Mouse (Mus musculus) small intestine, adult 2 months (tissue): ENCODE measurements at regions not wholly inside any gene's neighbourhood (a gene's known extent, or its start where the extent isn't known, plus 50 kb on each side); places are given as distances from the start of the nearest gene placed in this dataset.

Experiments used
- CTCF ChIP-seq: fragments of 200-500 bp; IDR thresholded peaks from 2 replicates; pipeline ENCODE4 v1.5.1; 2012; ENCODE audit warnings: low read depth, mild to moderate bottlenecking, control low read depth, inconsistent platforms, low read length, moderate library complexity, mixed read lengths; ENCODE audit not compliant: insufficient replicate concordance, insufficient read length; ENCODE audit errors: extremely low read depth
- POLR2A ChIP-seq: fragments of 200-500 bp; IDR thresholded peaks from 2 replicates; pipeline ENCODE4 v1.6.1; 2012; ENCODE audit warnings: low read depth, mild to moderate bottlenecking, control low read depth, inconsistent platforms, low read length, moderate library complexity

GRCm38 (mm10) chr5:118392932-118393487 is 148.0 kb downstream of the 2410131K14Rik start:
- TF ChIP-seq CTCF = no peak
- TF ChIP-seq POLR2A = no peak
